Mouse (Mus musculus) lung, postnatal 0 days (tissue): ENCODE measurements at regions not wholly inside any gene's neighbourhood (a gene's known extent, or its start where the extent isn't known, plus 50 kb on each side); places are given as distances from the start of the nearest gene placed in this dataset.

Source experiments
- ATAC-seq: fragments of 200-750 bp; cut with Nextera tagmentation; 2 replicates; pipeline ENCODE4 v1.8.0; 2017; ENCODE audit warnings: moderate library complexity
- DNase-seq: peaks from one replicate; pipeline ENCODE4 v3.0.0-alpha.2; 2016; ENCODE audit warnings: low spot score
- H3K27ac ChIP-seq: fragments of 300-500 bp; sonication (generic); 2 replicates; pipeline ENCODE4 v1.5.1; 2014; ENCODE audit warnings: antibody characterized with exemption, mild to moderate bottlenecking, low read length, mixed read lengths
- H3K27me3 ChIP-seq: fragments of 300-500 bp; sonication (generic); replicated peaks from 2 replicates; pipeline ENCODE4 v1.6.1; 2014; ENCODE audit warnings: low read length, mixed read lengths; ENCODE audit not compliant: insufficient read depth
- H3K36me3 ChIP-seq: fragments of 300-500 bp; sonication (generic); 2 replicates; pipeline ENCODE4 v1.6.1; 2014; ENCODE audit warnings: low read length, mixed read lengths; ENCODE audit not compliant: insufficient read depth
- H3K4me1 ChIP-seq: fragments of 300-500 bp; sonication (generic); 2 replicates; pipeline ENCODE4 v1.6.1; 2014; ENCODE audit warnings: antibody characterized with exemption, low read depth, low read length, mixed read lengths; ENCODE audit not compliant: insufficient read depth
- H3K4me2 ChIP-seq: fragments of 300-500 bp; sonication (generic); replicated peaks from 2 replicates; pipeline ENCODE4 v1.6.1; 2014; ENCODE audit warnings: low read depth, mild to moderate bottlenecking, low read length, moderate library complexity, mixed read lengths
- H3K4me3 ChIP-seq: fragments of 300-500 bp; sonication (generic); 2 replicates; pipeline ENCODE4 v1.5.1; 2014; ENCODE audit warnings: low read depth, low read length
- H3K9ac ChIP-seq: fragments of 300-500 bp; sonication (generic); replicated peaks from 2 replicates; pipeline ENCODE4 v1.6.1; 2014; ENCODE audit warnings: low read depth, mild to moderate bottlenecking
- H3K9me3 ChIP-seq: fragments of 300-500 bp; sonication (generic); 2 replicates; pipeline ENCODE4 v1.6.1; 2016; ENCODE audit warnings: low read length, mixed read lengths
- CTCF ChIP-seq: IDR thresholded peaks from 2 replicates; pipeline ENCODE4 v1.5.1; 2016; ENCODE audit warnings: antibody characterized with exemption, mild to moderate bottlenecking
- EP300 ChIP-seq: IDR thresholded peaks from 2 replicates; pipeline ENCODE4 v1.6.1; 2016; ENCODE audit warnings: antibody characterized with exemption, mild to moderate bottlenecking, control low read depth
- WGBS: fragments of 180-500 bp; shearing (Covaris S2); extraction: QIAGEN DNeasy Blood & Tissue Kit; methylation state at CpG from one replicate; pipeline ENCODE4 v1.1.7; 2014; 5-methylcytosine and 5-hydroxymethylcytosine counted together

GRCm38 (mm10) chr13:44375476-44376159 is 353.7 kb upstream of the Jarid2 start:
- no peak for DNase-seq
- WGBS: 68% methylated on average over 12 of the region's 13 CpGs

GRCm38 (mm10) chr13:44376160-44376488 is 353.1 kb upstream of the Jarid2 start:
- ATAC-seq (no peak), DNase-seq (no peak)
- H3K36me3 ChIP-seq: no peaks in the 10 kb centered on the region
- H3K27ac ChIP-seq: no peak overlapping the region
- TF ChIP-seq CTCF: no peak
- TF ChIP-seq EP300: no peak
- no peak overlapping the region for H3K4me3 ChIP-seq
- H3K9ac ChIP-seq: no peak overlapping the region
- H3K9me3 ChIP-seq: no peaks in the 10 kb centered on the region
- no peaks in the 10 kb centered on the region for H3K4me1 ChIP-seq
- no peaks in the 10 kb centered on the region for H3K27me3 ChIP-seq
- H3K4me2 ChIP-seq: no peak overlapping the region
- 55% methylated on average over 3 of the region's 3 CpGs for WGBS

More at GRCm38 (mm10) chr13:44375476-44376159, 353.7 kb upstream of the Jarid2 start:
- no peak overlapping the region for H3K4me3 ChIP-seq
- no peak for ATAC-seq
- no peak for TF ChIP-seq EP300
- TF ChIP-seq CTCF: no peak
- no peak overlapping the region for H3K9ac ChIP-seq
- no peaks in the 10 kb centered on the region for H3K9me3 ChIP-seq
- H3K27ac ChIP-seq: no peak overlapping the region
- no peaks in the 10 kb centered on the region for H3K27me3 ChIP-seq
- H3K4me1 ChIP-seq: no peaks in the 10 kb centered on the region
- no peaks in the 10 kb centered on the region for H3K36me3 ChIP-seq
- no peak overlapping the region for H3K4me2 ChIP-seq

GRCm38 (mm10) chr13:44381721-44382450 is 347.4 kb upstream of the Jarid2 start:
- WGBS: 66% methylated on average over 7 of the region's 7 CpGs
- Histone ChIP-seq H3K27ac (no peak overlapping the region), H3K4me2 (no peak overlapping the region), H3K27me3 (no peaks in the 10 kb centered on the region), H3K36me3 (no peaks in the 10 kb centered on the region), H3K9ac (no peak overlapping the region), H3K4me1 (no peaks in the 10 kb centered on the region), H3K4me3 (no peak overlapping the region), H3K9me3 (no peaks in the 10 kb centered on the region)
- DNase-seq (peak; percentile 49), ATAC-seq (peak; percentile 21; the same call in 1 of the 2 replicates)
- TF ChIP-seq CTCF: peak; percentile 53
- TF ChIP-seq EP300: no peak

GRCm38 (mm10) chr13:44383322-44383721 is 346.0 kb upstream of the Jarid2 start:
- no peaks in the 10 kb centered on the region for H3K4me1 ChIP-seq
- no peak overlapping the region for H3K9ac ChIP-seq
- ATAC-seq (peak; percentile 41; the same call in 1 of the 2 replicates), DNase-seq (peak; percentile 42)
- TF ChIP-seq CTCF (no peak), EP300 (no peak)
- H3K27me3 ChIP-seq: no peaks in the 10 kb centered on the region
- no peak overlapping the region for H3K4me2 ChIP-seq
- WGBS: 57% methylated on average over 11 of the region's 11 CpGs
- no peaks in the 10 kb centered on the region for H3K36me3 ChIP-seq
- no peak overlapping the region for H3K27ac ChIP-seq
- no peak overlapping the region for H3K4me3 ChIP-seq
- H3K9me3 ChIP-seq: no peaks in the 10 kb centered on the region

- Histone ChIP-seq H3K9ac (no peak overlapping the region), H3K27me3 (no peaks in the 10 kb centered on the region), H3K4me1 (no peaks in the 10 kb centered on the region), H3K9me3 (no peaks in the 10 kb centered on the region), H3K4me3 (no peak overlapping the region), H3K36me3 (no peaks in the 10 kb centered on the region), H3K27ac (no peak overlapping the region), H3K4me2 (no peak overlapping the region)
- TF ChIP-seq EP300 (no peak), CTCF (no peak)
- ATAC-seq: no peak
- no peak for DNase-seq
- WGBS: 65% methylated on average over 8 of the region's 8 CpGs
These were observed 342.5 kb upstream of the Jarid2 start for GRCm38 (mm10) chr13:44386767-44387166.

GRCm38 (mm10) chr13:44389696-44390095 is 339.6 kb upstream of the Jarid2 start:
- ATAC-seq (no peak), DNase-seq (no peak)
- WGBS: 75% methylated on average over 5 of the region's 5 CpGs
- Histone ChIP-seq H3K9ac (no peak overlapping the region), H3K9me3 (no peaks in the 10 kb centered on the region), H3K4me2 (no peak overlapping the region), H3K27ac (no peak overlapping the region), H3K36me3 (no peaks in the 10 kb centered on the region), H3K4me1 (no peaks in the 10 kb centered on the region), H3K4me3 (no peak overlapping the region), H3K27me3 (no peaks in the 10 kb centered on the region)
- TF ChIP-seq CTCF (no peak), EP300 (no peak)
